Mouse (Mus musculus) heart, embryonic 15.5 days (tissue): Measurements from ENCODE around the gene Stk39. TPM values are rescaled to one million over a fixed set of nuclear protein-coding genes. Genes with fewer than 3 reads are reported as not detected.

Experiments
- ATAC-seq: fragments of 200-750 bp; cut with Nextera tagmentation; replicated peaks from 2 replicates; pipeline ENCODE4 v1.8.0; 2017; ENCODE audit warnings: low read depth, moderate TSS enrichment; ENCODE audit not compliant: insufficient number of reproducible peaks, insufficient read depth, low FRiP score
- H3K27ac ChIP-seq: fragments of 300-500 bp; sonication (generic); 2 replicates; pipeline ENCODE4 v1.5.1; 2015; ENCODE audit warnings: mild to moderate bottlenecking, inconsistent platforms
- H3K27me3 ChIP-seq: fragments of 300-500 bp; sonication (generic); 2 replicates; pipeline ENCODE4 v1.6.1; 2015; ENCODE audit warnings: inconsistent platforms
- H3K36me3 ChIP-seq: fragments of 300-500 bp; sonication (generic); 2 replicates; pipeline ENCODE4 v1.6.1; 2015; ENCODE audit warnings: mild to moderate bottlenecking, inconsistent platforms
- H3K4me1 ChIP-seq: fragments of 300-500 bp; sonication (generic); replicated peaks from 2 replicates; pipeline ENCODE4 v1.6.1; 2015; ENCODE audit warnings: inconsistent platforms
- H3K4me2 ChIP-seq: fragments of 300-500 bp; sonication (generic); 2 replicates; pipeline ENCODE4 v1.6.1; 2015; ENCODE audit warnings: inconsistent platforms, mild to moderate bottlenecking, moderate library complexity
- H3K4me3 ChIP-seq: fragments of 300-500 bp; sonication (generic); 2 replicates; pipeline ENCODE4 v1.5.1; 2015; ENCODE audit warnings: mild to moderate bottlenecking, inconsistent platforms
- H3K9ac ChIP-seq: fragments of 300-500 bp; sonication (generic); 2 replicates; pipeline ENCODE4 v1.6.1; 2015; ENCODE audit warnings: mild to moderate bottlenecking, inconsistent platforms
- H3K9me3 ChIP-seq: fragments of 300-500 bp; sonication (generic); replicated peaks from 2 replicates; pipeline ENCODE4 v1.6.1; 2016; ENCODE audit warnings: inconsistent platforms
- WGBS: fragments of 180-500 bp; shearing (Covaris S2); methylation state at CpG from one replicate; pipeline ENCODE4 v1.1.7; 2015; ENCODE audit warnings: mixed read lengths; 5-methylcytosine and 5-hydroxymethylcytosine counted together
- polyA plus RNA-seq: library from polyadenylated mRNA; unstranded; fragments of >200 nt; fragmentation: Nextera tagmentation; extraction: Ambion mirVana; gene quantifications from 2 replicates; pipeline ENCODE4 v1.2.1, GENCODE M21; 2015

Stk39 gene
- polyA plus RNA-seq, 1 experiment from 2014 or later, result 66.2 TPM

DNA sequence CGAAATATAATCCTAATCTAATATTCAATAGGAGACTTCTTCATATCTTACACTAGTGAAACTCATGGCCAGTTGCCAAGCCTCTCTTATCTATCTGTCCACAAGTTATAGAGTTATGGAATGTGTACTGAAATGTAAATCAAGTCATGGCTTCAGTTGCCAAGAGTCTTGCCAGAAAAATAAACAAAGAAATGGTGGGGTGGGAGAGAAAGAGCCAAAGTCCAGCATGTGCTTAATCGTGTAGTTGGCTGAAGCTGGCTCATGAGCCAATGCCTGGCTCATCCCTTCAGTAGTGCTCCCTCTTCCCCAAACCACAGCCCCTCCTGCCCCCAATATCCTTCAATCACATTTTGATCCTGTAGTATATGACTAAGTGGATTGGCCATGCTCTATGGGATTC lies 242.2 kb downstream of the Stk39 start:
- Histone ChIP-seq H3K9me3 (no peaks in the 10 kb centered on the region), H3K4me2 (no peak overlapping the region), H3K4me1 (peaks cover 2% of the 10 kb centered on the region; the same call in 1 of the 2 replicates), H3K4me3 (no peak overlapping the region), H3K36me3 (no peaks in the 10 kb centered on the region; the same call in 1 of the 2 replicates), H3K9ac (no peak overlapping the region), H3K27ac (no peak overlapping the region), H3K27me3 (no peaks in the 10 kb centered on the region)
- ATAC-seq, result no peak
- 68% methylated on average over 2 of the region's 2 CpGs for WGBS

DNA sequence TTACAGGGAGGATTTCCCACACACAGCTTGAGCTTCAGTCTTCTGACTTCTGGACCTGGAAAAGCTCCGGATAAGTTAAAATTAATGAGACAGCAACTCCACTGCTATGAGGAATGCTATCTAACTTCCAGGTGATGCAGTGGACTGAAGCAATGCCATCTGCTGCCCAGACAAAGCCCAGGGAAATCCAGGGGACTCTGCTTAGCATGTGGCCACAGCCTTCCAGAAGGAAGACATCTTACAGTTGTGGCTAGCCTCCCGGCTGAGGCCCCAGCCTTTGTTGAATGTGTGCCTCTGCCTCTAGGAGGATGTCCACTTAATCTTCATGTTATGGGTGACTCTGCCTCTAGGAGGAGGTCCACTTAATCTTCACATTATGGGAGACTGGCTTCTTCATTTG lies 243.0 kb downstream of the Stk39 start:
- ATAC-seq, result no peak

DNA sequence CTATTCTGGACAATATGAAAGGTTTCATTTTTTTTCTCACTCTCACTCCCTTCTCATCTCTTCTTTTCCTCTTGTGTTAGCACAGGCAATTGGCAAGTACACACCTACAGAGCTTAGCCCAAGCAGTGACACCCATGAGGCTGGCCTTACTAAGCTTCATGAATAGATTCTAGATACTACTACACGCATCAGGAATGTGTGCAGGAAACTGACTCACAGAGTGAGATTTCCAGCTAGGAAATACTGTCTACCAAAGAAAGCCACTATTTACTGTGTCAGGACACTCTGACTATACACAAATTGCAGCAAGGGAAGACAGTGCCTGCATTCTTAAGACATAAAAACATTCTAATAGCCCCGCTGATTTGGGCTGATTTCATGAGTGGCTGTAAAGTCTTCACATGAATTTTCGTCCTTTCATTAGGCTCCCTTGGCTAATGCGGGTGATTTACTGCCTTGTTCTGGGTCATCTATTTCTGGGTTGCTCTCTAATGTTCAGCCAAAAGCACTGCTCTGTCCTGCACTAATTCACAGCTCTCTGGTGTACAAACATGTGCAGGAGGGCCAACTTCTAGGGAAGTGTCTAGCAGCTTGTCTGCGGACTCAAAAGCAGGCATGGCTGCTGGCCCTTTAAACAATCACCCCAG lies 249.7 kb downstream of the Stk39 start:
- peak; percentile 28; the same call in 1 of the 2 replicates for ATAC-seq
- Histone ChIP-seq H3K27me3 (no peaks in the 10 kb centered on the region), H3K4me1 (peaks cover 26% of the 10 kb centered on the region), H3K4me2 (no peak overlapping the region), H3K9ac (no peak overlapping the region), H3K4me3 (no peak overlapping the region), H3K36me3 (peaks cover 5% of the 10 kb centered on the region; the same call in 1 of the 2 replicates), H3K27ac (peak overlapping the region; percentile 69), H3K9me3 (no peaks in the 10 kb centered on the region)
- 39% methylated on average over 5 of the region's 5 CpGs for WGBS

More for the DNA sequence above, 243.0 kb downstream of the Stk39 start:
- 71% methylated on average over 2 of the region's 2 CpGs for WGBS
- no peaks in the 10 kb centered on the region for H3K27me3 ChIP-seq
- no peak overlapping the region for H3K27ac ChIP-seq
- no peak overlapping the region for H3K9ac ChIP-seq
- H3K4me1 ChIP-seq, result peaks cover 2% of the 10 kb centered on the region; the same call in 1 of the 2 replicates
- no peaks in the 10 kb centered on the region for H3K9me3 ChIP-seq
- no peaks in the 10 kb centered on the region; the same call in 1 of the 2 replicates for H3K36me3 ChIP-seq
- no peak overlapping the region for H3K4me3 ChIP-seq
- no peak overlapping the region for H3K4me2 ChIP-seq

DNA sequence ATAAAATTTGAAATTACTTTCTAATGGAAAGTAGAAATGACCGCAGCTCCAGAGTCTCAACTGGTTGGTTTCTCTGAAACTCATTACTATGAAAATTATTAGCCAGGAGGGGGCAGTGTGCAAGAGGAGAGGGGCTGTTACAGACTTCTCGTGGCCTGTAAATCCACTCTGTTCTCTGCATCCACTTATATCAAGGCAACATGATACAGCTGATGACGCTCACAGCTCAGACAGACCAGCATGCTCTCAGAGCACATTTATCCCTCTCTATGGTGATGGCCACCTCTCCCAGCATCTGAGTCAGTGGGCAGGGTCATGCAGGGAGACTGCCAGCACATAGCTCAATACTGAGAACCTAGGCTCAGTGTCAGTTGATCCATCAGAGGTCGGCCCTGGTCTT lies 250.8 kb downstream of the Stk39 start:
- 51% methylated on average over 4 of the region's 4 CpGs for WGBS
- Histone ChIP-seq H3K4me3 (no peak overlapping the region), H3K27me3 (no peaks in the 10 kb centered on the region), H3K9me3 (no peaks in the 10 kb centered on the region), H3K4me1 (peaks cover 26% of the 10 kb centered on the region), H3K27ac (peak overlapping the region; percentile 36; the same call in 1 of the 2 replicates), H3K36me3 (peaks cover 9% of the 10 kb centered on the region; the same call in 1 of the 2 replicates), H3K4me2 (no peak overlapping the region), H3K9ac (no peak overlapping the region)
- peak; percentile 66; the same call in 1 of the 2 replicates for ATAC-seq

DNA sequence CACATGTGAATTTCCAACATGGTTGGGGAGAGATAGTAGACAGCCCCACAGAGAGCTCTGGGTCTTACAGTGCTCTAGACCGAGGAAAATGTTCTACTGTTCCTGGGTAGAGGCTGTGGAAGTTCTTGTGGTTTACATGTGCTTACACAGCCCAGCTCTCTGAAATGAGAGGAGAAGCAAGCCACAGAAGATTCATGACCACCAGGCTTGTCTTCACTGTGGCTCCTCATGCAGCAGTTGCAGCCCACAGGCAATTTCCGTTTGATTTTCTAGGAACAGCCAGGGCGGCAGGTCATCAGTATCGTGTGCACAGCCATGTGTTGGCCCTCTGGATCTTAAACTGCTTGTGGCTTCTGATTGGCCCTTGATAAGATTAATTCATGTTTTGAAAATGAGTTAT lies 252.2 kb downstream of the Stk39 start:
- Histone ChIP-seq H3K4me2 (no peak overlapping the region), H3K9me3 (no peaks in the 10 kb centered on the region), H3K4me3 (no peak overlapping the region), H3K27me3 (no peaks in the 10 kb centered on the region), H3K9ac (no peak overlapping the region), H3K27ac (no peak overlapping the region), H3K4me1 (peaks cover 26% of the 10 kb centered on the region), H3K36me3 (peaks cover 9% of the 10 kb centered on the region; the same call in 1 of the 2 replicates)
- no peak for ATAC-seq
- WGBS, result 80% methylated on average over 4 of the region's 4 CpGs

DNA sequence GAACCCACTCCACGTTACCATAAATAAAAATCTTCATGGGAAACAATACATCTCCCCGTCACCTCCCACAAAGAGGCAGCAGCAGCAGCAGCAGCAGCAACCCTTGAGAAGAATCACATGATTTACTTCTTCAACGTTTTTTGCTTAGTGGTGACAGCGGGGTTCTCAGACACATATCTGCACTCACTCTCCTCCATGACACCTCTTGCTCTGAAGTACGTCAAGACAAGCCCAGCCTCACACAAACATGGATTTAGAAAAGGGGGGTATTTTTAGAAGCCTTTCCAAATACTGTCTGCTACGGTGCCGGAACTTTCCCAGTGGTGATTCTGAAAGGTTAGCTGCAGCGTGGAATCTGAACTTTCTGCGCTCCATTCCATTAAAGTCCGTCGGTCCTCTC lies 256.9 kb downstream of the Stk39 start:
- H3K27ac ChIP-seq, result peak overlapping the region; percentile 66

DNA sequence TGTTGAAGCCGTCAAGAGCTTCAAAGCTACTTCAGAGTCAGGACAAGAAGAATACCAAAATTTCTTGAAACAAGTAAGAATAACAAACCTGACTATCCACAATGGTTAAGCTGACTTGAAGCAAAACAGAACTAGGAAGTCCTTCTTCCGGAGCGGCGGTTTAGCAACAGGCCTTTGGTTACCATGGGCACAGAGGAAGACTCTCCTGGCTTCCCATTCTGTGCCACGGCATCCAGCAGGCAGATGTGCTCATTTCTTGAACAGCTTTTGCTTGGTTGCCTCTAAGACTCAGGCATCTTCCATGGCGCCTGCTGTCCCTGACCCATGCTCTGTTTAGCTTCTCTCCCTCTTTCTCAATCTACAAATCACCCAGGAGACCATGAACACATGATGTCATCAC lies 257.7 kb downstream of the Stk39 start:
- Histone ChIP-seq H3K27ac (peak overlapping the region; percentile 66), H3K9me3 (no peaks in the 10 kb centered on the region), H3K4me1 (peaks cover 41% of the 10 kb centered on the region), H3K36me3 (0 out of 2 replicates have a peak, but pooled peaks cover 5% of the 10 kb centered on the region), H3K9ac (no peak overlapping the region), H3K4me2 (no peak overlapping the region), H3K4me3 (no peak overlapping the region), H3K27me3 (no peaks in the 10 kb centered on the region)
- ATAC-seq, result no peak
- 68% methylated on average over 6 of the region's 6 CpGs for WGBS

More for the DNA sequence above, 256.9 kb downstream of the Stk39 start:
- Histone ChIP-seq H3K9ac (no peak overlapping the region), H3K9me3 (no peaks in the 10 kb centered on the region), H3K4me2 (no peak overlapping the region), H3K4me1 (peaks cover 34% of the 10 kb centered on the region), H3K36me3 (peaks cover 9% of the 10 kb centered on the region; the same call in 1 of the 2 replicates), H3K4me3 (no peak overlapping the region), H3K27me3 (no peaks in the 10 kb centered on the region)
- WGBS, result 49% methylated on average over 11 of the region's 11 CpGs
- peak; percentile 78 for ATAC-seq

DNA sequence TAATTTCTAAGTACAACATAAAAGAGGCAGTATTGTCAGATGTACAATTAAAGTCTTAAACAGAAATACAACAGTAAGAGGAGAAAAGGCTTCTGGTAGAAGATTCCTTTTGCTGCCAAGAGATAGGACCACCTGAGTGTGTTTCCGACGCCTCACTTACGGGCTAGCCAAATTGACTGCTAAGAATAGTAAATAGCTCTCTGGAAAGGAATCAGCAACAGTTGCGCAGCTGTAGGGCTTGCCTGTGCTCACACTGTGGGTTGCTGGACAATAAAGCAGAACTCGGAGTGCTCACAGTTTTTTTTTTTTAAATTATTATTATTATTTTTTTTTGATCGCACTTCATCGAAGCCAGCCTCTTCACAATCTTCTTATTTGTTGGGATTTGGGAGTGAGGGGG lies 260.6 kb downstream of the Stk39 start:
- Histone ChIP-seq H3K9ac (no peak overlapping the region), H3K36me3 (0 out of 2 replicates have a peak, but pooled peaks cover 5% of the 10 kb centered on the region), H3K4me3 (no peak overlapping the region), H3K27ac (peak overlapping the region; percentile 73), H3K4me2 (no peak overlapping the region), H3K4me1 (peaks cover 34% of the 10 kb centered on the region), H3K9me3 (no peaks in the 10 kb centered on the region), H3K27me3 (no peaks in the 10 kb centered on the region)
- 0 out of 2 replicates have a peak, but pooled peaks have one; percentile 29 for ATAC-seq
- WGBS, result 55% methylated on average over 7 of the region's 7 CpGs

DNA sequence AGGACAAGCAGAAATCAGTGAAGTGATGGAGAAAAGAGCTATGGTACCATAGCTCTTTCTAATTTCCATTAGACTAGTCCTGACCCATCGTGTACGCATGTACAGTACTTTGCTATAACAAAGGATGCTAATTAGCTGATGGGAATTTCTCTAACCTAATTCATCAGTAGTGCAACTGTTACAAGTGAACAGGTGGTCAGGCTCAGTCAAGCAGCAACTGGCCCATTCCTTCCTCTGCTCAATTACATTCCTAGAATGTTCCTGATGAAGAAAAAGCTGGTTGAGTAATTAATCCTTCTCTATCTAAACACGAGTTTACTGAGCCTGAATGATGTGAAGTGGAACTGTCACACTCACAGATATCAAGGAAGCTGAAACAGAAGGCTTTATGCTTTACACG lies 275.8 kb downstream of the Stk39 start:
- no peak for ATAC-seq
- H3K27ac ChIP-seq, result no peak overlapping the region
- H3K4me3 ChIP-seq, result no peak overlapping the region
- H3K9ac ChIP-seq, result no peak overlapping the region
- no peaks in the 10 kb centered on the region for H3K27me3 ChIP-seq
- no peak overlapping the region for H3K4me2 ChIP-seq
- no peaks in the 10 kb centered on the region for H3K4me1 ChIP-seq
- 70% methylated on average over 4 of the region's 4 CpGs for WGBS
- H3K9me3 ChIP-seq, result no peaks in the 10 kb centered on the region
- H3K36me3 ChIP-seq, result no peaks in the 10 kb centered on the region

DNA sequence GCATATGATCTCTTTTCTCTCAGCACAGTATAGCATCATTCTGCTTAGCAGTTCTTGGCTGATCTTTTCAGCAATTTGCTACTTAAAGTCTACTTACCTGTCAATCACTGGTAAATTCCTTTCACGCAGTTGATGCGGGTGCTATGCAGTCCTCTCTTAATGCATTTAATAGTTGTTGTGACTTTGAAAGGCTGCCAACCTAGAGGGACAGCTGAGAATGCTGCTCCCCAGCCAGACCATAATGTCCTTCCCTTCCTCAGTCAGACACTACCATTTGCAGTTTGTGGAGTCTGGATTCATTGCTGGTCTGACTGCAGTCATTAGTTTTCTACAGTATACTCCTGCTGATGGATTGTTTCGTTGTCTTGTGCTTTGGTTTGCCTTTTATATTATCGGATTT lies 277.6 kb downstream of the Stk39 start:
- WGBS, result 68% methylated on average over 4 of the region's 4 CpGs
- H3K9me3 ChIP-seq, result no peaks in the 10 kb centered on the region
- H3K9ac ChIP-seq, result no peak overlapping the region
- ATAC-seq, result no peak
- no peaks in the 10 kb centered on the region for H3K4me1 ChIP-seq
- no peak overlapping the region for H3K4me3 ChIP-seq
- no peak overlapping the region for H3K27ac ChIP-seq
- H3K27me3 ChIP-seq, result no peaks in the 10 kb centered on the region
- no peak overlapping the region for H3K4me2 ChIP-seq
- no peaks in the 10 kb centered on the region for H3K36me3 ChIP-seq

DNA sequence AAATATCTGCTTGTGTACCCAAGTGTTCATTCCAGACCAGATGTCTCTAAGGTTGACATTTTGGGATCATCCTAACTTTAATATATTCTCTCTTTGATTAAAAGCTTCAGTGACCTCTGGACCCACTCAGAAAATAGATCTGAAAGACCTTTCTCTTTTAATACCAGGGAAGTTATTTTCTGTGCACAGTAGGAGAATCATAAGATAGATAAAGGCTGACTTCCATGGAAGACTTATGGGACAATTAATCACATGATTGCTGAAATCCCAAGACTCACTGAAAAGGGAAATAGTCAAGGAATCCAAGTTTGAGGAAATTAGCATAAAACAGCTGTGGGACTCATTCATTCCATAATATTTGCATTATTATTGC lies 278.6 kb downstream of the Stk39 start:
- ATAC-seq, result no peak
- Histone ChIP-seq H3K27me3 (no peaks in the 10 kb centered on the region), H3K27ac (no peak overlapping the region), H3K4me2 (no peak overlapping the region), H3K9ac (no peak overlapping the region), H3K36me3 (no peaks in the 10 kb centered on the region), H3K4me1 (no peaks in the 10 kb centered on the region), H3K9me3 (no peaks in the 10 kb centered on the region), H3K4me3 (no peak overlapping the region)
